Mouse (Mus musculus) retina, adult 2 months (tissue): ENCODE data around the gene Map3k14.

Experiments
- DNase-seq: peaks from one replicate; pipeline ENCODE4 v3.0.0-alpha.2; 2012; ENCODE audit warnings: low read depth, low spot score

Gene Map3k14

GRCm38 (mm10) chr11:103210291-103210690 is 57.0 kb downstream of the Map3k14 start:
- no peak for DNase-seq

DNA sequence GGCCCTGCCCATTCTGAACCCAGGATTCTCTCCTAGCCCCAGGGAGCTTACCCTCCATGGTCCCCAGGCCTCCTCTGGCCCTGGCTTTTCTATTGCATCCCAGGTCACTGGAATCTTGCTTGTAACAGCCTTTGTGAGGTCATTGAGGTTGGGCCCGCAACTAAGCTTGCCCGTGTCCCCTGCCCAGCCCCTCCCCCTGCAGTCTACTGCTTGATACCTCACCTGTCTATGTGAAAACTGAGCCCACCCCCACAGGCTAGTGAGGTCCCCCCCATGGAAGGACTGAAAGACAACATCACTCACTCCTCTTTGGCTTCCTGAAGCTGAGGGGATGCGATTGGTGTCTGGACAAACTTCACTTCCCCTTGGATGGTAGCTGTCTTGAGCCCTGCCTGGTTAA is 58.8 kb downstream of the Map3k14 start, which contains the start of gene 1700023F06Rik:
Gene 1700023F06Rik, minus strand, starts transcription at position 101 of the 400 bp plus-strand sequence.
- DNase-seq = no peak

- no peak for DNase-seq
These were observed 61.1 kb downstream of the Map3k14 start for GRCm38 (mm10) chr11:103206203-103206602.

GRCm38 (mm10) chr11:103202376-103202775 is 64.9 kb downstream of the Map3k14 start:
- DNase-seq = no peak

DNA sequence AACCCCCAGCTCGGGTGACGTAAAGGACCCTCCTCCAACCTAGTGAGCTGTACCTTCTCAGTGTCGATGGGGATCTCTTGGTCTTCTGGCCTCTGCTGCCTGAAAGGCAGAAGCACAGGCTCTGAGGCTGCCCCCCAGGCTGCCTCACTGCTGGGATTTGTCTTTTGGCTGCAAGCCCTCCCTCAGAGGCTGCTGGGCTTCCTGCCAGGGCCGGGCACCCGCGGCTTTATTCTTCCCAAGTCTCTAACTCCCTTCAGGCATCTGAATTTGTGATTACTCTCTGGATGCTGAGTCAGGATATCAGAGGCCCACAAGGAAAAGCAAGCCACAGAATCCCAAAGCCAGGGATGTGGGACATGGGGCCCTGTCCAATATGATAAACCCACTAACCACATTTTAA is 65.6 kb downstream of the Map3k14 start:
- DNase-seq = no peak

- DNase-seq = no peak
These were observed 68.1 kb downstream of the Map3k14 start for GRCm38 (mm10) chr11:103198911-103199803.

- DNase-seq = no peak
These were observed 68.9 kb downstream of the Map3k14 start for GRCm38 (mm10) chr11:103198339-103198738.

DNA sequence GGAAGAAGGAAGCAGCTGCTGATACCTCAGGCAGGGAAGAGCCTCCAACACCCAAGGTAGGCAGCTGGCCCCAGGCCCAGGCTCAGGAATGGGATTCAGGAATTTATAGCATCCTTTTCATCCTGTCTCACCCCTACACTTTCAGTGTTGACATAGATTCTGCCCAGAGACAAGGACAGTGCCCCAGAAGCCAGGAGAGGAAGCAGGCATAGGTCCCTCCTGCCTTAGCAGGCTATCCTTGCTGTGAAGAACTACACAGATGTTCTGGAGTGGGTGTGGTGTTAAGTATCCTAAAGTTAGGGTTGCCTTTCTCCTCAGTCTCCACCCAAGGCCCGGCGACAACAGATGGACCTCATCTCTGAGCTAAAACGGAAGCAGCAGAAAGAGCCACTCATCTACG is 69.9 kb downstream of the Map3k14 start:
- DNase-seq = no peak

GRCm38 (mm10) chr11:103195656-103196055 is 71.6 kb downstream of the Map3k14 start:
- DNase-seq = no peak

GRCm38 (mm10) chr11:103195236-103195635 is 72.0 kb downstream of the Map3k14 start:
- DNase-seq = no peak

GRCm38 (mm10) chr11:103193825-103194168 is 73.5 kb downstream of the Map3k14 start:
- no peak for DNase-seq

- DNase-seq = no peak
These were observed 74.1 kb downstream of the Map3k14 start for GRCm38 (mm10) chr11:103192956-103193824.

GRCm38 (mm10) chr11:103192230-103192955 is 74.9 kb downstream of the Map3k14 start:
- DNase-seq = no peak

- no peak for DNase-seq
These were observed 82.4 kb downstream of the Map3k14 start for GRCm38 (mm10) chr11:103184891-103185290.

GRCm38 (mm10) chr11:103181911-103182310 is 85.4 kb downstream of the Map3k14 start:
- no peak for DNase-seq

DNA sequence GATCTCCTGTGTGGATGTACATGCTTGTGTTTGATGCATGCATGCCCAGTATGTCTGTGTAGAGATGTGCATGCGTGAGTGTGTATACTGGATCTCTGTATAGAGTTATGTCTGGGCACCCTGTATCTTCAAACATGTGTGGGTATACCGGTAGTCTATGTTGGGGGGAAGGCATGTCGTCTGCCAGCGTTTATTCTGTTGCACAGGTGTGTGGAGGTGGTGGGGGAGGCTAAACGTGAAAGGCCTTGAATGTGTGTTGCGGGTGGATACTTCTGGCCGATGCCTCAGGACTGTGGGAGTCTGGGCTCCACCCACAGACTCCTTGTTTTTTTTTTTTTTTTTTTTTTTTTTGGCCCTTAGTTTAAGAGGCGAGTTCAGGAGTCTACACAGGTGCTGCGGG is 85.9 kb downstream of the Map3k14 start:
- DNase-seq = no peak

GRCm38 (mm10) chr11:103180426-103180825 is 86.8 kb downstream of the Map3k14 start:
- no peak for DNase-seq

DNA sequence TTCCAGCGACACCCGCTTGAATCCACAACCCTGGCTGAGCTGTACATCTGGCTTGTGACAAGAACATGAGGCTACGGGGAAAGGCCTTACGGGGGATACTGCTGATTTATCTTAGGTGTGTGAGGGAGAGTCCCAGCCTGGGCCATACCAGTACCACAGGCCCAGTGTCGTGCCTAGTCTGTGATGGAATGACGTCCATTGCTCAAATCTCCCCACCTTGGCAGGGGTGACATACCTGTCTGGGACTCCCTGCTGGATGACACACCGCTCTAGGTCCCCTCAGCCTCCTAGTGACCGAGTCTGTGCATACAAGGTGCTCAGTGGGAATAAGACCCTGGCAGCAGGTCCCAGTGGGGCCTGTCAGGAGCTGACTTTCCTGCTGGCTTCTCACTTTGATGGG is 88.5 kb downstream of the Map3k14 start:
- DNase-seq = no peak

GRCm38 (mm10) chr11:103177815-103178485 is 89.3 kb downstream of the Map3k14 start:
- DNase-seq = no peak

GRCm38 (mm10) chr11:103177216-103177615 is 90.1 kb downstream of the Map3k14 start:
- no peak for DNase-seq

DNA sequence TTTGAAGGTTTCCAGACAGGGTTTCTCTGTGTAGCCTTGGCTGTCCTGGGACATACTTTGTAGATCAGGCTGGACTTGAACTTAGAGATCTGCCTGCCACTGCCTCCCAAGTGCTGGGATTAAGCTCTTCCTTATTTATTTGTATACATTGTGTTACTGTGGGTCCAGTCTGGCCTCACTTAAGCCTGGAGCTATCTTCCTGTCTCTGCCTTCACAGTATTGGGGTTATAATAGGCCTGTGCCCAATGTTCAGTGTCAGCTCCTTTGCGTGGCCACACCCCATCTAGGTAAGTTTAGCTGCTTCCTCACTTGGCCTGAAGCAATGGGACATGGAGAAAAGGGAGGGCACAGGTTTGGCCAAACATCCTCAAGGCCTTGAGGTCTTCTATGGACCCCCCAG is 90.8 kb downstream of the Map3k14 start:
- no peak for DNase-seq
